Mouse (Mus musculus): Measurements from ENCODE around the gene Egfl7.

DNA sequence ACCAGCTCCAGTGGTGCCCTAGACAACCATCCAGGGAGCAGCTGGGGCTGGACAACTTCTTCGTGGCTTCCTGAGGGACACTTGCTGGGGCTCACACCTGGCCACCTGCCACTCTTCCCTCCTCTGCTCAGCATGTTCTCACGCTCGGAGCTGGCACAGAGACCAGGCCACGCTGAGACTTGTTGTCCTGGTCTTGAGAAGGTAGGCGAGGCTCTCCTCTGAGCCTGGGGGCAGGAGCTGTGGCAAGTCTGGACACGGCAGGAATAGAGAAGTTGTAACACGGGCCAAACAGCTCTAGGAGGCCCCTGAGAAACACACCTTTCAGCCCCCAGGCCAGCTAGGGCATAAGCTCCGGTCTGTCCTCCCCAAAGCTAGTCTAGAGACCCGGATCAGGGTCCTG lies 25.9 kb upstream of the Egfl7 start:
- TF ChIP-seq CTCF (IDR thresholded peaks at IDR 0.05; ENCODE audit: extremely low read depth, insufficient read length, insufficient replicate concordance, low read depth, low read length) (no peak), POLR2A (IDR thresholded peaks at IDR 0.05; ENCODE audit: low read depth, low read length) (no peak)

Data from small intestine, adult 2 months (tissue).